Mouse (Mus musculus): ENCODE results near the gene Olfr548-ps1. TPM values are rescaled to one million over a fixed set of nuclear protein-coding genes. Genes with fewer than 3 reads are reported as not detected.

The Olfr548-ps1 gene
- total RNA-seq, 2 experiments from 2014 or later = not detected

GRCm38 (mm10) chr7:102566219-102566618 is 25.5 kb downstream of the Olfr548-ps1 start:
- intact Hi-C loops (cut with DNase I) = no loop called here
- DNase-seq (ENCODE audit: low spot score in 2 of 2) = no peak

- intact Hi-C loops (cut with DNase I) = no loop called here
- peak in 1 of 2 experiments; percentile 12 for DNase-seq (ENCODE audit: low spot score in 2 of 2)
Measured at GRCm38 (mm10) chr7:102571142-102571541, 30.4 kb downstream of the Olfr548-ps1 start, which contains the start of gene Olfr550. TSS of gene Olfr550 (plus strand) at chr7:102571442.

GRCm38 (mm10) chr7:102573174-102573830 is 32.6 kb downstream of the Olfr548-ps1 start:
- DNase-seq (ENCODE audit: low spot score in 2 of 2) = no peak
- intact Hi-C loops (cut with DNase I) = no loop called here

GRCm38 (mm10) chr7:102575998-102576397 is 35.3 kb downstream of the Olfr548-ps1 start:
- DNase-seq (ENCODE audit: low spot score in 2 of 2) = no peak
- intact Hi-C loops (cut with DNase I) = no loop called here

GRCm38 (mm10) chr7:102591786-102592185 is 51.1 kb downstream of the Olfr548-ps1 start, which contains the start of gene Olfr551:
TSS of gene Olfr551 (minus strand) at chr7:102591886.
- DNase-seq (ENCODE audit: low spot score in 2 of 2) = no peak
- intact Hi-C loops (cut with DNase I) = no loop called here

Other genes with a start within 250 kb of the Olfr548-ps1 start
- 10 to 100 TPM; 10.1 to 10.2 TPM for gene Rrm1, start 99.2 kb upstream of the Olfr548-ps1 start, total RNA-seq (2021)
- not detected for gene Olfr543, start 59.2 kb upstream of the Olfr548-ps1 start, total RNA-seq (2021)
- gene Olfr544, start 52.6 kb upstream of the Olfr548-ps1 start, total RNA-seq (2021) = not detected
- not detected for gene Olfr545, start 41.3 kb upstream of the Olfr548-ps1 start, total RNA-seq (2021)
- not detected for gene Olfr547, start 6.1 kb upstream of the Olfr548-ps1 start, total RNA-seq (2021)
- not detected for gene Olfr549, start 9.0 kb downstream of the Olfr548-ps1 start, total RNA-seq (2021)
- gene Trim21, start 24.6 kb downstream of the Olfr548-ps1 start, total RNA-seq (2021) = 1 to 10 TPM; 2.7 to 4.2 TPM
- gene Olfr550, start 30.5 kb downstream of the Olfr548-ps1 start, total RNA-seq (2021) = under 1 TPM; 0.23 to 0.41 TPM
- not detected for gene Olfr551, start 51.0 kb downstream of the Olfr548-ps1 start, total RNA-seq (2021)
- gene Olfr552, start 56.9 kb downstream of the Olfr548-ps1 start, total RNA-seq (2021) = under 1 TPM; 0.11 to 0.14 TPM
- not detected for gene Olfr553, start 77.3 kb downstream of the Olfr548-ps1 start, total RNA-seq (2021)
- gene Olfr554, start 97.5 kb downstream of the Olfr548-ps1 start, total RNA-seq (2021) = not detected
- gene Olfr555, start 117.9 kb downstream of the Olfr548-ps1 start, total RNA-seq (2021) = not detected
- gene Olfr556, start 124.0 kb downstream of the Olfr548-ps1 start, total RNA-seq (2021) = not detected
- gene Trim68, start 146.4 kb downstream of the Olfr548-ps1 start, total RNA-seq (2021) = 1 to 10 TPM; 4.1 to 5.3 TPM
- gene Olfr557, start 155.0 kb downstream of the Olfr548-ps1 start, total RNA-seq (2021) = not detected
- under 1 TPM; 0.27 to 0.37 TPM for gene Olfr558, start 161.3 kb downstream of the Olfr548-ps1 start, total RNA-seq (2021)
- not detected for gene Olfr33, start 178.2 kb downstream of the Olfr548-ps1 start, total RNA-seq (2021)
- not detected for gene Olfr559, start 186.6 kb downstream of the Olfr548-ps1 start, total RNA-seq (2021)
- under 1 TPM in 1 of 2 experiments, not detected in 1; 0.16 TPM for gene Olfr560, start 218.5 kb downstream of the Olfr548-ps1 start, total RNA-seq (2021)
- gene Olfr78, start 218.6 kb downstream of the Olfr548-ps1 start, total RNA-seq (2021) = under 1 TPM; 0.57 to 0.92 TPM
- gene Olfr561, start 230.3 kb downstream of the Olfr548-ps1 start, total RNA-seq (2021) = not detected

All from left cerebral cortex, postnatal 25 days (tissue).